Mouse (Mus musculus): ENCODE results near the gene Gprin1. TPM values are rescaled to one million over a fixed set of nuclear protein-coding genes. Genes with fewer than 3 reads are reported as not detected.
A peak's percentile ranks its signal among the peaks of the same experiment; 100 is the strongest.

Gprin1 gene
- polyA plus RNA-seq, 1 experiment from 2014 or later = 16.8 TPM

DNA sequence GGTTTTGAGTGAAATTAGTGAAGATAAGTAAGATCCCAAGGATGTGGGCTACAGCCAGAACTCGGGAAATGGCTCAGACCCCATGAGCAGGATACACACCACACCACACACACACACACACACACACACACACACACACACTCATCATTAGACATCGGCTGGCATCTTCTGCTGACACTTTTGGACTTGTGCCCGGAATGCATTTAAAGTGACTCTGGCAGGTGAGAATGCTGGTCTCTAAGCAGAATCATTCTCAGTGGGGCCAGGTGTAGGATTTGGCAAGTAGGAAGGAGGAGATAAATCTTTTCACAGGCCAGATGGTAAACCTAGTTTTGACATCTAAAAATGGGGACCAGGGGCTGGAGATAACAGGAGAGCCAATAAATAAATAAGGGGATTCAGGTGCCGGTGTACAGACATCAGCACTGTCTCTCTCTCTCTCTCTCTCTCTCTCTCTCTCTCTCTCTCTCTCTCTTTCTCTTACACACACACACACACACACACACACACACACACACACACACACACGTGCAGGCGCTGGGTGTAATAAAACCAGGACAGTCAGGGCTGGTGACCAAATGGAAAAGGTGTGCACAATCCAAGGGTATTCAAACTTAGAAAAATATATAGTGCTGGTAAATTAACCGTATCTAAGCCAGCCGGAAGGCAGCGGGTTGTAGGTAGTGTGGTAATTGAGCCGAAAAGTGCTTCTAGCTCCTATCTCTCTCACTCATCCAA, 7.6 kb upstream of the Gprin1 start:
- no peaks in the 10 kb centered on the region for H3K36me3 ChIP-seq (ENCODE audit: control insufficient read depth, insufficient read depth, low read length)
- peak overlapping the region; percentile 85 for H3K4me2 ChIP-seq (ENCODE audit: low read length)
- ATAC-seq (no peak; the same call in 1 of the 2 replicates), DNase-seq (ENCODE audit: low spot score) (peak; percentile 80)
- H3K4me3 ChIP-seq (ENCODE audit: low read depth, low read length) = peak overlapping the region; percentile 42
- peak overlapping the region; percentile 94 for H3K27ac ChIP-seq (ENCODE audit: low read depth, low read length)
- H3K4me1 ChIP-seq (ENCODE audit: control insufficient read depth, insufficient read depth, low read length) = peaks cover 46% of the 10 kb centered on the region
- WGBS = 35% methylated on average over 10 of the region's 10 CpGs
- H3K9ac ChIP-seq (ENCODE audit: low read length) = peak overlapping the region; percentile 59
- no peaks in the 10 kb centered on the region for H3K27me3 ChIP-seq (replicated peaks; ENCODE audit: control insufficient read depth, insufficient read depth, low read length)
- H3K9me3 ChIP-seq (replicated peaks; ENCODE audit: control insufficient read depth, low read length) = no peaks in the 10 kb centered on the region

DNA sequence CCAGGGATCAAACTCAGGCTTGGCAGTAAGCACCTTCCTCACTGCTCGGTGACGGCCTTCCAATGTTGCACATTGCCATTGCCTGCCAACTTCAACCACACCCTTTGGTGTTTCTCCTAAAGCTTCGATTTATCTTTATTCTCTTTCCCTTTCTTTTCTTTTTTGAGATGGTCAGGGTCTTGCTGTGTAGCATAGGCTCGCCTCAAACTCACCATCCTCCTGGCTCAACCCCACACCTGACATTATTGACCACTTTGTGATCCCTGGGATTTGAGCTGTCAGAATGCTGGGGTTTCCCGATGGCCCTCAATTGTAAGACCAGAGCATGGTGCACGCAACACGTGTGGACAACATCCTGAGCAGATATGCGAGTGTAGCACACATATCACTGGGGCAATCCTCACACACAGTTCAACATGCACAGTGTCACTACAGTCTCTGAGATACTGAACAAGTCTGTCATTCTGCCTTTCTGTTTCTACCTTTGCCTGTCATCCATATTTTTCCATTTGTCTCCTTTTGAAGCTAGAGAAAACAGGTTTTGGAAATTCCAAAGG, 6.6 kb upstream of the Gprin1 start:
- DNase-seq (ENCODE audit: low spot score) = no peak
- ATAC-seq = no peak
- Histone ChIP-seq H3K4me3 (ENCODE audit: low read depth, low read length) (no peak overlapping the region), H3K27me3 (replicated peaks; ENCODE audit: control insufficient read depth, insufficient read depth, low read length) (0 out of 2 replicates have a peak, but pooled peaks cover 3% of the 10 kb centered on the region), H3K27ac (ENCODE audit: low read depth, low read length) (no peak overlapping the region), H3K4me1 (ENCODE audit: control insufficient read depth, insufficient read depth, low read length) (peaks cover 46% of the 10 kb centered on the region), H3K4me2 (ENCODE audit: low read length) (no peak overlapping the region), H3K9ac (ENCODE audit: low read length) (no peak overlapping the region), H3K9me3 (replicated peaks; ENCODE audit: control insufficient read depth, low read length) (no peaks in the 10 kb centered on the region), H3K36me3 (ENCODE audit: control insufficient read depth, insufficient read depth, low read length) (no peaks in the 10 kb centered on the region)
- 84% methylated on average over 8 of the region's 8 CpGs for WGBS

DNA sequence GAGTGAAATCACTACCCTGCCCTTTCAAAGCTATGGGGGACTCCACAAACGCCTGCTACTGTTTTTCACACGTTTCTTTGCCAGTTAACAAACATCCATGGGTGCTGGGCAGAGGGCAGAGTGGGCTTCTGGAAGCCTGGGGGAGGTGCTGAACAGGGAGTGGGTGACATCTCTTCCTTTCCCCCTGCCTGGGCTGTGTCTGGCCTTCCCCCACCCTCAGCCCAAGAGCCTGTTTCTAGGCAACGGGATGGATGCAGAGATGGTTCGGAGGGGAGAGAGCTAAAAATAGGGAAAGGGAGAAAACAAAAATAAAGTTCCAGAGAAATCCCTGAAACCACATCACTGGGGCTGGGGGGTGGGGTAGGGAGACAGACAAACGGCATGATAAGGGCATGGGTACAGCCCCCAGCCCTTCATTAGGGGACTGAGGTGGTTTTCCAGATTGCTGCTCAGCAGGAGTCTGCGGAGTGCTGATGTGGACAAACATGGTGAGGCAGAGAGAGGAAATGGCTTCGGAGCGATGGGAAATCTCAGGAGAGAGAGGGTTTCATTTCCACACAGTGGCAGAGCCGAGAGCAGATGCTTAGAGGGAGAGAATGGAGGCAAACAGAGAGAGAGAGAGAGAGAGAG, 5.6 kb upstream of the Gprin1 start:
- no peak for ATAC-seq
- no peak overlapping the region for H3K4me3 ChIP-seq (ENCODE audit: low read depth, low read length)
- peak overlapping the region; percentile 38; the same call in 1 of the 2 replicates for H3K9ac ChIP-seq (ENCODE audit: low read length)
- H3K4me1 ChIP-seq (ENCODE audit: control insufficient read depth, insufficient read depth, low read length) = peaks cover 49% of the 10 kb centered on the region
- H3K4me2 ChIP-seq (ENCODE audit: low read length) = 0 out of 2 replicates have a peak overlapping the region, but pooled peaks have one; percentile 26
- no peaks in the 10 kb centered on the region for H3K9me3 ChIP-seq (replicated peaks; ENCODE audit: control insufficient read depth, low read length)
- no peaks in the 10 kb centered on the region for H3K36me3 ChIP-seq (ENCODE audit: control insufficient read depth, insufficient read depth, low read length)
- H3K27ac ChIP-seq (ENCODE audit: low read depth, low read length) = peak overlapping the region; percentile 73
- DNase-seq (ENCODE audit: low spot score) = peak; percentile 31
- WGBS = 18% methylated on average over 9 of the region's 9 CpGs
- 0 out of 2 replicates have a peak, but pooled peaks cover 6% of the 10 kb centered on the region for H3K27me3 ChIP-seq (replicated peaks; ENCODE audit: control insufficient read depth, insufficient read depth, low read length)

DNA sequence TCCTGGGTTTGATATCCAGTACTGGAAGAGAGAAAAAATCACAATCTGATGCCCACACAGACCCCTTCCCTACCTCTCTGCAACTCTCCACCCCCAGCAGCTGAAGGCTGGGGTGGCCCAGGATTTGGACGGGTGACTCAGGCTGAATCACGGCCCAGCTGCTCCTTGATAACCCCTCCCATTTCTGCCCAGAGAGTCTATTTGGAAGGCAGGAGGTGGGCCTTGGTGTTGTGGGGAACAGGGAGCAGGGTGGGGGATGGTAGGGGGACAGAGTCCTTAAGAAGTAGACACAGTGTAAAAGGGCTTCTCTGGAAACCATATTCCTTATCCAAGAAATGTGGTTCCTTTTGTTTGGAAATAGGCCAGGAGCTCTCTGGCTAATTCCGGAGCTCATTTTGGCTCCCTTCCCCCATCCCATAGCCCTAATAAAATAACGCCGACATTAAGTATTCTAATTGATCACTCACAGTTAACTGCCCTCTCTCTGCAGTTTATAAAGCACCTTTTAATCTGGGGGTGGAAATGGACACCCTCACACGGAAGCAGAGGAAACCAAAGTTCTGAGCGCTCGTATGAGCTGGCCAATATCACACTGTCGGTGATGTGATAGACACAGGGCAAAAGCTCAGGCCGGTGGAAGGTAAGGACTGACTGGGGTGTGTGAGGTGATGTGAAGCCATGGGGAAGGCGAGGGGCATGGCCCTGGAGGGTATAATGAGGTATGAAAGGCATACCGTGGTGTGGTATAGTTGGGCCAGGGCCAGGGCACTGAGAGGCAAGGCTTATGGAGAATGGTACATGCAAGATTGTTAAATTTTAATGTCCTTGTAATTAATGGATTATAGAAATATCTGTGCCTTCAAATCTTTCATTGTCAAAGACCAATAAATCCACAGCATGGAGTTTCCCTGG, 4.8 kb upstream of the Gprin1 start:
- Histone ChIP-seq H3K4me2 (ENCODE audit: low read length) (no peak overlapping the region), H3K27ac (ENCODE audit: low read depth, low read length) (no peak overlapping the region), H3K9me3 (replicated peaks; ENCODE audit: control insufficient read depth, low read length) (no peaks in the 10 kb centered on the region), H3K4me3 (ENCODE audit: low read depth, low read length) (no peak overlapping the region), H3K36me3 (ENCODE audit: control insufficient read depth, insufficient read depth, low read length) (no peaks in the 10 kb centered on the region), H3K9ac (ENCODE audit: low read length) (no peak overlapping the region; the same call in 1 of the 2 replicates), H3K4me1 (ENCODE audit: control insufficient read depth, insufficient read depth, low read length) (peaks cover 40% of the 10 kb centered on the region), H3K27me3 (replicated peaks; ENCODE audit: control insufficient read depth, insufficient read depth, low read length) (0 out of 2 replicates have a peak, but pooled peaks cover 6% of the 10 kb centered on the region)
- no peak for ATAC-seq
- 33% methylated on average over 12 of the region's 12 CpGs for WGBS
- DNase-seq (ENCODE audit: low spot score) = peak; percentile 29

DNA sequence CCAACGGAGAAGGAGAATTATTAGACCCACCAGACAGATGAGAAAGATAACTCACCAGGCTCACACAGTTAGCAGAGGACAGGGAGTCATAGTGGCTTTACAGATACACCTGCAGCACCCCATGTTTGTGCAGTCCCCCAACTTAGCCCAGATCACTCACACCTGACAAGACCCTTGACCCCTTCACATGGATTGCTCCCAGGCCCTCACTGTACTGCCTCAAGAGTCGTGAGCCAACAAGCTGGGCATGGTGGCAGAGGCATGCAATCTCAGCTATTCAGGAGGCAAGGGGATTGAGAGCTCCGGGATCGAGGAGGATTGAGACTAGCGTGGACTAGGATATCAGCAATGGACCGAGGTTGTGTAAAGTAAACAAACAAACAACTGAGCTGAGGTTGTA, 4.1 kb upstream of the Gprin1 start:
- no peaks in the 10 kb centered on the region for H3K9me3 ChIP-seq (replicated peaks; ENCODE audit: control insufficient read depth, low read length)
- 67% methylated on average over 6 of the region's 6 CpGs for WGBS
- ATAC-seq (no peak), DNase-seq (ENCODE audit: low spot score) (no peak)
- no peak overlapping the region for H3K4me3 ChIP-seq (ENCODE audit: low read depth, low read length)
- no peak overlapping the region for H3K9ac ChIP-seq (ENCODE audit: low read length)
- 0 out of 2 replicates have a peak, but pooled peaks cover 6% of the 10 kb centered on the region for H3K27me3 ChIP-seq (replicated peaks; ENCODE audit: control insufficient read depth, insufficient read depth, low read length)
- H3K4me2 ChIP-seq (ENCODE audit: low read length) = no peak overlapping the region
- H3K4me1 ChIP-seq (ENCODE audit: control insufficient read depth, insufficient read depth, low read length) = peaks cover 35% of the 10 kb centered on the region
- H3K27ac ChIP-seq (ENCODE audit: low read depth, low read length) = no peak overlapping the region
- H3K36me3 ChIP-seq (ENCODE audit: control insufficient read depth, insufficient read depth, low read length) = no peaks in the 10 kb centered on the region

DNA sequence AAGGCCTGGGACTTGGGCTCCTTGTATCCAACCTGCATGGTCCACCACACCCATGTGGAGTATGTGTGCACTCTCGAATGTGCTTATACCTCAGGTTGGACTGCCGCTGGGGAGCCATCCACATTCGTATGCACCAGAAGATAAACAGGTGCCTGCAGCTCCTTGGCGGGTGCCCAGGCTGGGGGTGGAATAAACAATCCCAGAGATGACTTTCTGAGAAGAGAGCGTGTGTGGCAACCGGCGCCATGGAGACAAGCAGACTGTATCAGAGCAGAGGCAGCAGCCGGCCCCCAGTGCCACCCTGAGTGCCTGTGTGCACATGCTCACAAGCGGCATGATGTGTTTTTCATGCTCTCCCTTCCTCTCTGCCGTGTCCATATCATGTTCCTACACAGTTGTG, 3.0 kb upstream of the Gprin1 start:
- ATAC-seq (no peak), DNase-seq (ENCODE audit: low spot score) (no peak)
- H3K27ac ChIP-seq (ENCODE audit: low read depth, low read length) = no peak overlapping the region

DNA sequence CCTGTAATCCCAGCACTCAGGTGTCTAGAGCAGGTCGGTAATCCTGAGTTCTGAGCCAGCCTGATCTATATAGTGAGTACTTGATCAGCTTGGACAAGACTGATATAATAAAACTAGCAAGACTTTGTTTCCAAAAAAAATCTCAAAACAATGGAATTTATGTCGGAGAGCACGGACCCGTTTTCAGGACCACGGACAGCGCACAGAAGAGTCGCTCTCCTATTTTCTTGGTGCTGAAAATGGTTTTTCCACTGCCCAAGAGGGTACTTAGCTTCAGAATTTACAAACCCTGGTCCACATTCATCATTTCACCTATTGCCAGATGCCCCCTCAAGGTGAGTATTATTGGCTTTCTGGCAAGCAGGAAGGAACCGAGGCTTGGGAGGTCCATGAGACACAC, 1.0 kb upstream of the Gprin1 start:
- Histone ChIP-seq H3K9me3 (replicated peaks; ENCODE audit: control insufficient read depth, low read length) (no peaks in the 10 kb centered on the region), H3K27me3 (replicated peaks; ENCODE audit: control insufficient read depth, insufficient read depth, low read length) (0 out of 2 replicates have a peak, but pooled peaks cover 6% of the 10 kb centered on the region), H3K36me3 (ENCODE audit: control insufficient read depth, insufficient read depth, low read length) (0 out of 2 replicates have a peak, but pooled peaks cover 4% of the 10 kb centered on the region), H3K4me1 (ENCODE audit: control insufficient read depth, insufficient read depth, low read length) (peaks cover 41% of the 10 kb centered on the region), H3K9ac (ENCODE audit: low read length) (no peak overlapping the region), H3K27ac (ENCODE audit: low read depth, low read length) (no peak overlapping the region), H3K4me3 (ENCODE audit: low read depth, low read length) (no peak overlapping the region), H3K4me2 (ENCODE audit: low read length) (0 out of 2 replicates have a peak overlapping the region, but pooled peaks have one; percentile 67)
- WGBS = 2% methylated on average over 8 of the region's 8 CpGs
- DNase-seq (ENCODE audit: low spot score) (no peak), ATAC-seq (no peak)

More for the DNA sequence above, 3.0 kb upstream of the Gprin1 start:
- H3K9me3 ChIP-seq (replicated peaks; ENCODE audit: control insufficient read depth, low read length) = no peaks in the 10 kb centered on the region
- no peak overlapping the region for H3K4me3 ChIP-seq (ENCODE audit: low read depth, low read length)
- WGBS = 61% methylated on average over 10 of the region's 10 CpGs
- H3K27me3 ChIP-seq (replicated peaks; ENCODE audit: control insufficient read depth, insufficient read depth, low read length) = 0 out of 2 replicates have a peak, but pooled peaks cover 6% of the 10 kb centered on the region
- no peak overlapping the region for H3K4me2 ChIP-seq (ENCODE audit: low read length)
- 0 out of 2 replicates have a peak, but pooled peaks cover 4% of the 10 kb centered on the region for H3K36me3 ChIP-seq (ENCODE audit: control insufficient read depth, insufficient read depth, low read length)
- no peak overlapping the region for H3K9ac ChIP-seq (ENCODE audit: low read length)
- peaks cover 42% of the 10 kb centered on the region for H3K4me1 ChIP-seq (ENCODE audit: control insufficient read depth, insufficient read depth, low read length)

All from forebrain, embryonic 14.5 days (tissue).